Mouse (Mus musculus): ENCODE measurements around the gene Slco4c1. TPM values are rescaled to one million over a fixed set of nuclear protein-coding genes. Genes with fewer than 3 reads are reported as not detected.

Slco4c1 gene
- total and polyA plus RNA-seq, 3 experiments: under 0.01 TPM; not detected in 2

DNA sequence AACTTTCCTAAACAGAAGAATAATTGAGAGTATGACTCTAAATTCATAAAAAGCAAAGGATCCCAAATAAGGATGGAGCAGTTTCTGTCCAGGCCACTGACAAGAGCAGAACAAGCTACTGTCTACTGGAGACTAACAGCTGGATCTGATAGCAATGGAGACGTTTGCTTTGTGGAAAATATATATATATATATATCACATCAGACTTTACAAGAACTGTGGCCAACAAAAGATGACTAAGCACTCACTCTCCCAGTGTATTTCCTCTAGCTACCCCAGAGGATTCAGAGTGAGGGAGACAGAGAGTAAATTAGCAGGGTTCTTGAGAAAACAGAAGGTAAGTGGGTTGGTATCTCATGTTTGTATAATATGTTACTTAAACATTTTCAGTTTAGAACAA lies 105.4 kb downstream of the Slco4c1 start:
- TF ChIP-seq CTCF (IDR thresholded peaks at IDR 0.05; ENCODE audit: low read depth, low read length) (no peak), POLR2AphosphoS5 (IDR thresholded peaks at IDR 0.05; ENCODE audit: insufficient replicate concordance, low read depth, low read length) (no peak), GATA2 (IDR thresholded peaks at IDR 0.05; ENCODE audit: borderline replicate concordance, low read depth, low read length) (no peak), GATA1 (IDR thresholded peaks at IDR 0.05; ENCODE audit: borderline replicate concordance, low read length) (no peak), TAL1 (conservative IDR thresholded peaks at IDR 0.05; ENCODE audit: low read depth, low read length) (no peak)
- no peak for ATAC-seq (ENCODE audit: extremely low read depth, insufficient number of reproducible peaks, low FRiP score, poor library complexity, severe bottlenecking)
- Histone ChIP-seq H3K9me3 (replicated peaks) (no peaks in the 10 kb centered on the region; the same call in 1 of the 2 replicates), H3K36me3 (replicated peaks) (no peaks in the 10 kb centered on the region), H3K4me1 (ENCODE audit: insufficient read depth, low read depth, low read length) (no peaks in the 10 kb centered on the region), H3K4me3 (ENCODE audit: low read depth, low read length) (no peak overlapping the region), H3K27me3 (ENCODE audit: insufficient read depth, low read length) (no peaks in the 10 kb centered on the region)
- DNase-seq (ENCODE audit: low spot score): no peak
